Mouse (Mus musculus) layer of hippocampus, postnatal 36 days (tissue): ENCODE results near the gene Mapkapk3. TPM values are rescaled to one million over a fixed set of nuclear protein-coding genes. Genes with fewer than 3 reads are reported as not detected.
A peak's percentile ranks its signal among the peaks of the same experiment; 100 is the strongest.

Experiments used
- DNase-seq, 2 experiments: peaks; one replicate each; pipeline ENCODE4 v3.0.0; 2022
- total RNA-seq, 2 experiments: library from RNA; stranded (reverse); gene quantifications; 2 replicates each; pipeline ENCODE4 v1.2.3; 2021

Mapkapk3 gene
- total RNA-seq, 2 experiments from 2014 or later = 1.6 to 2.9 TPM

DNA sequence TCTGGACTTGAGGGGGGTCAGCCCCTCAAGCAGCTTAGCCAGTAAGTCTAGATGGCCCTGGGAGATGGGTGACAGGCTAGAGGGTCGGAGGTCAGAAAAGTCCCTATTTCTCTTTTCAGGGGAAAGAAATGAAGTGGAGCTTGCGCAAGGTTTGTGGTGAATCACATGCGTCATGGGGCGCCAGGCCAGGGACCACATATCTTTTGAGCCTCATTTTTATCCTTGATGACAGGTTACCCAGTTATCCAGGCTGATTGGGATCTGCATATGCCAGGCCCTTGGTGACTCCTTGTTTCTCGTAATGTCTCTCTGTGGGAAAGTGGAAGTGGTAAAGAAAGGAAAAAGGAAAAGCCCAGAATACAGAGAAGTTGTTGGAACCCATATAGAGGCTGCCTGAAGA, 25.8 kb downstream of the Mapkapk3 start:
- no peak for DNase-seq

DNA sequence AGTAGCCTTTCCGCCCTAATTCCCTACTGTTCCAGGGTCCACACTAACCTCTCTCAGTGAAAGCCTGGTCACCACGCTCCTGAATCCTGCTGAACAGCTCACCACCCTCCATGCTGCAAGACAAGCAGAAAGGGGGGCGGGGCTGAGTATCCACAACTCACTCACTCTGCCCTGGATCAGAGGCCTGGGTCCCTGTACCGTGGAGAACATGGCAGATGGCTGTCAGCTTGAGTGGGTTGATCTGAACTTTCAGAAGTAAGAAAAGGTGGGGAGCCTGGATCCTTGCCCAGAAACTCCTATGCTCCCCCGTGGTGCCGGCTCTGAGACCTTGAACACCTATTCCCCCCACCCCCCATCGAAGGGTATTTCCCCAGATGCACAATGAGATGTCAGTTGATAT, 27.3 kb downstream of the Mapkapk3 start:
- no peak for DNase-seq

DNA sequence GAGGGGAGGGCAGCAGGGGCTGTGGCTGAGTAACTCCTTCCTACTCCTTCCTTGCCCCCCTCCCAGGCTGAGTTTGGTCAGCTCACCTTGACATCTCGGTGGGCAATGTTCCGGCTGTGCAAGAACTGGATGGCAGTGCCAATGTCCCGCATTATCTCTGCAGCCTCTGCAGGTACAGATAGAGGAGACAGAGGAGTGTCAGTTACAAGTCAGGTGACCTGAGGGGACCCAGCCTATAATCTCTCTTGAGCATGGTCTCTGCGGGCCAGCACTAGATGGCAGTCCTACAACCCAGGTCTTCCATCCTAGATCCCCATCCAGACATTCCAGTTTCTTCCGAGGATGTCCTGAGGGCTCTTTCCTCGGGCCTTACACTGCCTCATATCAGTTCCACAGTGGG, 27.9 kb downstream of the Mapkapk3 start:
- no peak for DNase-seq

DNA sequence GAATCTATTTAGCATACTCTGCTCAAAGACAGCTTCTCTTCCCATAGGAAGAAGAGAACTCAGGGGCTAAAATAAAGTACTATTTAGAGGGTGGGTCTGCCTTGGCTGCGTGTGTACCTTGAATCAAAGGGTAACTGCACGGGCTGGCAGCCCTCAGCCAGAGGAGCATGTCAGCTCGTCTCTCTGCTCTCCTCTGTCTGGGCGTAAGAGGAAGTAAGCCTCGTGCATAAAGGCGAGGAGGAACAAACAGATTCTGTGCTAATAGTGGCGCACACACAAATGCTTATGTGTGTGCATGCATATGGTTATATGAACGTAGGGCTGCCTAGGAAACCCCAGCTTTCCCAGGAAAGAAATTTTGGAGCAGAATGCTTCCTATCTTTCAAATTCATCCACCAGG, 28.8 kb downstream of the Mapkapk3 start:
- no peak for DNase-seq

DNA sequence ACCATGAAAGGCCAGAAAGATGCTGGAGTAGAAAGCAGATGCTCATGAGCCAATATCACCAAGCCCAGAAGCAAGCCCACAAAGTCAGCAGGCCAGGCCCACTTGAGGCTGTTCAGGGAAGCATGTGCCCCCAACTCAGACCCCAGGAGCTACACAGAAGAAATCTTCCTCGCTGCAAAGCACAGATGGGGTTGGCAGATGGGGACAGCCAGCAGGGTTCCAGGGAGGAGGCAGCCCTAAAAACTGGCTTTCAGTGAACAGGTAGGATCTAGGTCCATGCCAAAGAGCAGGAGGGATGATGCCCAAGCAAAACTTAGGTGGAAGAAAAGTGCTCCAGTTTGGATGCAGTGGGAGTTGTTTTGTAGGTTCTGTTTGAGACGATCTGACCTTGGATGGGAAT, 29.2 kb downstream of the Mapkapk3 start:
- no peak for DNase-seq

DNA sequence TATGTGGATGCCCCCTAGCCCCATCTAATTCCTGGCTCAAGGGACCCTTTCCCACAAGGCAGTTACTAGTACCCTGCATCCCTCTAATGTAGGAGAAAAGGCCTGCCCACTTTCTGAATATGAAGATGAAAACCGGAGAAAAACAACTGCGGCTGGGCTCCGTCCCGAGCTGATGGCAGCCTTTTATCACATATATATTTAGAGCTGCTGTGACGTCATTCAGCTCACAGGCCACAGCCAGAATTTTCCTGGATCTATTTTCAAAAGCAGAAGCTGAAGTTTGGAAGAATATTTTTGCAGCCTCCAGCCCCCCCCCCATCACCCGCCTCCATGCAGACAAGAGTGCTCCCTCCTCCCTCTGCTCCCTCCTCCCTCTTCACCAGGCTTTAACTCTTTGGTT, 30.1 kb downstream of the Mapkapk3 start:
- no peak for DNase-seq

DNA sequence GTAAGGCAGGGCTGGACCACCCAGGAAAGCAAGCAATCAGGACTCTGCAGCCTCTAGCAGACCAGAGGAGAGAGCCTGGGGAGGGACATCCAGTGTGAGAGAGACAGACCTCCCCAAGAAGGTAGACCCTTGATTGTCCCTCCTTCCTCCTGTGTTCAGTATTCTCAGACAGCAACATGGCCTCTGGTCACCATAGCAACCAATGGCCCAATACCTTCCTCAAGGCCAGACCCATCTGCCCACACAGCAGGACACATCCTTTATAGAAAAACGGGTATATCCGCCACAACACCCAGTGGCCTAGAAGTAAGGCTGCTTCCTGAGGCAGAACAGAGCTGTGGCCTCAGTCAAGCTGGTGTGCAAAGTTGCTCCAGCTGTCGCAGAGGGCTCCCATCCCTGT, 34.1 kb downstream of the Mapkapk3 start:
- no peak for DNase-seq

DNA sequence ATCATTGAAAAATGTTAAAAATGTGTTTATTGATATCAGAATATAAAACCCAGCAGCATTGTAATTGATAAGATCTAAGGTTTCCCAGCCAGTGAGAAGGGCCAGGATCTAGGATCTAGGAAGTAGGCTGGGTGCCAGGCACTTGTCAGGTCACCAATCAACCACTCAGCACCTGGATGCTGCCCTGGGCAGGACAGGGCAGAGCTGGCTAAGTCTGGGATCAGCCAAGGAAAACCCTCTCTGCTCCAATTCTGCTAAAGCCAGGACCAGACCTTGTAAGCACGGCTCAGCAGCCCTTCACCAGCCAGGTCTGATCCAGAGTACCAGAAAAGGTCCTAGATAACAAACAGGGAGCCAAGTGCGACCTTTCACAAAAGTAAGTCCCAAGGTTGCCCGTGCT, 34.8 kb downstream of the Mapkapk3 start:
- DNase-seq = no peak

DNA sequence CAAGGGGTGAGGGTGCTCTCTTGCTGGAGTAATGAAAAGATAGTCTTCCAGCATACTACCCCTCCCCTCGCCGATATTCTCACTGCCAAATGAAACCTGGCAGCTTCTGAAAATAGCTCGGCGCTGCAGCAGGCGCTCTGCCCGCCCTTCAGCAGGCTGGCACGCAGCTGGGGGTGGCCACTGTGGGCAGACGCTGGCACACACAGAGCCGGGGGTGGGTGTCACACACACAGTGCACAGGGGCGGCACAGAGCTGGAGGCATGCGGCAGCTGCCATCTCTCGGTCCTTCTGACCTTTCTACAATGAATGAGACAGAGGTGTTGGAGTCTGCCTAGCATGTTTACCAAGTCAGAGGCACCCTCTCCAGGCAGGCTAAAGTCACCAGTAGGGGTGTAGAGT, 35.2 kb downstream of the Mapkapk3 start:
- peak; percentile 77 to 81 for DNase-seq

DNA sequence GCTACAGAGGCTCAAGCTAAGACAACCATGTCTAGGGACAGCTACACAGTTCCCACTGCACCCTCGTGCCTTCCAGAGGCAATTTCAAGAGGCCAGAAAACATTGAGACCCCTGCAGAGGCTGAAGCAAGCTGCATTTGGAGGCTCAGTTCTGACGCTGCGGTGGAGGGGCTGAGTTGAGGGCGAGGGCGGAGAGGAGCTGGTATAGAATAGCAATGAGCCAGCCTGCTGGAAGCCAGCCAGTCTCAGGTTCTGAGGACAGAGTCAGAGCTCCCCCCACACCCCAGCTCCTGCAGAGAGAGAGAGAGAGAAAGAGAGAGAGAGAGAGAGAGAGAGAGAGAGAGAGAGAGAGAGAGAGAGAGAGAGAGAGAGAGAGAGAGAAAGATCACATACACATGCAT, 37.5 kb downstream of the Mapkapk3 start:
- no peak for DNase-seq

DNA sequence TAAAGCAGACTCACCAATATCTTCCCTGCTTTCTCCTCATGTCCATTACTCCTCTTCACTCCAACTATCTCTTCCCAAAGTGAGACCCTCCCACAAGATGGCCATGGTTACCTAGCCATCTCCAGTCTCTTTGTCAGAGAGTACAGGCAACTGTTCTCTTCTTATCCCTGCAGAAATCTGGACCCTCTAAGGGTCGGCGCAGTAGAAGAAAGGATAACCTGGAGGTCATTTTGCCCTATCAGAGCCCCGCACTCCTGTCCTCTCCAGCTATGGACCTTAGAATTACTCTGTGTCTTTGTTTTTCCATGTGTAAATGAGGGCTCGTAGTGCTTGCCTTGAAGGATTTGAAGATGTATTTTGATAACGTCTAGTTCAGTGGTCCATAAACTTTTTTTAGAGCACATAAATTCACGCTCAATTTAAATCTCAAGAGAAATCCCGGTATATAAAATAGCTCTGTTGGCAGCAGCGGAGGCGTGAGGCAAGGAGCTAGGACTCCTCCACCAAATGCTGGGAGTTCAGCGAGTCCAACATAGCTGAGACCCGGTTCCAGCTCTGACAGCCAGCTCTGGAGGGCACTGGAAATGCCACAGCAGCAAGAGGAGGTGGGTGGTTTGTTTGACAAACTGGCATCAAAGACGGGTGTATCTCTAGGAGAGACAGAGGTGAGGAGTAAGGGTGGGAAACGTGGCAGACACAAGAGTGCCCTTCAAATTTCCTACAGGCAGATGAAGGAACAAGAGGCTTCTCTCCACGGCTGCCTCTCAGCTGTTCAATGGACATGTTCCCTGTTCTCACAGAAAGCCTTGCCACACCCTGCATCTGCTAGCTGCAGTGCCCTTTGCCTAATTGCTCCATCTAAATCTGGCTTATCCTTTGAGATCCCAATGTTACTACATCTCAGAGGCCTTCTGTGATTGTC, 39.0 kb downstream of the Mapkapk3 start:
- DNase-seq = no peak

DNA sequence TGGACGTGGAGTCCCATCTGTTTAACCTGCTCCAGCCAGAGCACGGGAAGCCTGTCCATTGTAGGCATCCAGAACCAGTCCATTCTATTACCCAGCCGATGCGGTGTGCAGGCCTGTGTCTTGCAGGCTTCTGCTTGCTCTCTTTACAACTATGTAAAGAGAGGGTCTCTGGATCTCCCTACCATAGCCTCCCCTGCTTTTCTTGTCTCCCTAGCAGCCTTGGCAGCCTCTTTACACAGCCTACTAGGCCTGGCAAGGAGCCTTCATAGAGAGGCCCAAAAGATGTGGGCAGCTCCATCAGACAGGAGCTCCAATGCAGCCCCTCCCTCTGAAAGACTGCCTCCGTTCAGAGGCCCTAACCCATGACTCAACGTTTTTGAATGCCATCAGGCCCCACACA, 40.5 kb downstream of the Mapkapk3 start:
- DNase-seq = no peak

DNA sequence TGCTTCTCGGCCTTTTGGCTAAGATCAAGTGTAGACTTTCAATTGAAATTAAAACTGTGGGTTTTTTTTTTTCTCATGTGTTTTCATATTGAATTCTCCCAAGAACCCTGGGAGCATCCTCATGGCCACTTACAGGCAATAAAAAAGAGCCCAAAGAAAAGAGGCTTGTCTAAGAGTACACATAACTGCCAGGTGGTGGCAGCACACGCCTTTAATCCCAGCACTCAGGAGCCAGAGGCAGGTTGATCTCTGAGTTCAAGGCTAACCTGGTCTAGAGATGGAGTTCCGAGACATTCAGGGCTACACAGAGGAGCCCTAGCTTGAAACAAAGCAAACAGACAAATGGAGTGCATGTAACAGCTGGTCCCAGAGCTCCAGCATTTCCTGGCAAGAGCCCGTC, 43.5 kb downstream of the Mapkapk3 start:
- DNase-seq = no peak

DNA sequence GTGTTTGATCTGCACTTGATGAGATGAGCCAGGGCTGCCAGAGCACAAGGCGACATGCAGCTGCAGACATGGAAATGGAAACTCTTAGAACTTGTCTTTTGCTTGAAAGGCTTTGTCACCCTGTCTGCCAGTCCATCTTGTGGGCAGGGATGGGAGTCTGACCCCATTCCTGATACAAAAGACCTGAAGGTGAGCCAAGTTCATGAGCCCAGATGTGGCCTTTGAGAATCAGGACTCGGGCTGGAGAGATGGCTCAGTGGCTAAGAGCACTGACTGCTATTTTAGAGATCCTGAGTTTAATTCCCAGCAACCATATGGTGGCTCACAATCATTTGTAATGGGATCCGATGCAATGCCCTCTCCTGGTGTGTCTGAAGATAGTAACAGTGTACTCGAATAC, 44.4 kb downstream of the Mapkapk3 start:
- no peak for DNase-seq

DNA sequence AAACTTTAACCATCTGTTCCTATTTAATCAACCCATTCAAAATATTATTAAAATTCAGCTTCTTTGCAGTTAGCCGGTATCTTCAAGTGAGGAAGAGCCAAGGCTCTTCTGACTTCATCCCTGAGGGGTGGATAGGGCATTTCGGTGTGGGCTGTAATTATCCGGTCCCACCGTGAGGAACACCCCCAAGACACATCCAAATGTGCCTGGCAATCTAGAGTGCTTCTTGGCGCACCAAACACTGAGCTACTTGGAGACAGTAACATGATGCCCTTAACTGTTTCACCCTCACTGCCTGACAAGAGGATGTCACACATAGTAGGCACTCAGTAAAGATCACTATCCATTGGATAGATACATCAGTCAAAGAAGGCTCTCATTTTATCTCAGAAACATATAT, 53.5 kb downstream of the Mapkapk3 start:
- no peak for DNase-seq

DNA sequence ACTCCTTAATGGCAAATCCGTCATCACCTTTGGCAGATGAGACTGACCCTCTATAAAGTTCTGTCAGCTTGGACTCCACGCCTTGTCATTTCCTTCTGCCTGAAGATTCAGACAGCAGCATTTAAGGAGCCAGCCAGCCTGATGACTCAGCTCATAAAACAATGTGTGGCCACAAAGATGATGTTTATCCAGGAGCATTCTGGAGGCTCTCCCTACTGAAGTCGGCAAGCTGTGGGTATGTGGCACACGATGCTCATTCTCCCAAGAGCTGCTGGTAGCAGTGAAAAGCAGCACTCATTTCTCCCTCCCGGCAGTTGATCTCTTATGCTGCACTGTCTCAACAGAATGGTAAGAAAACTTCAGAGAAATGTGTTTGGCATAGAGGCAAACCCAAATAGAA, 54.4 kb downstream of the Mapkapk3 start:
- no peak for DNase-seq

DNA sequence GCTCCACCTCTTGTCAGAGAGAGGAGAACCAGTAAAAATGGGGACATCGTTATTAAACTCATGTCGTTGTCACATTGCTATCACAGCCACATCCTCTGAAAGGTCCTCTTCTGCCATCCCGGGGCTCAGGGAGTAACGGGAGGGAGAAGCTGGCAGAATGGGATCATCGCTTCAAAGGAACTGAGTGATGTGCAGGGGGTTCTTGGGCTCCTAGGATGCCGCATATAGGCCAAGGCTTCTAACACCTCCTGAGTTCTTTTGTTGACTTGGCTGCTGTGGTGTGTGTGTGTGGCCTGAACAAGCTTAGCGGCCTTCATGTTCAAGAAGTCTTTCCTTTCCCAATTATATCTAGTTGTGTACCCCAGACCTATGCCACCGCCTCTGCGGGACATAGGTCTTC, 57.5 kb downstream of the Mapkapk3 start:
- no peak for DNase-seq

DNA sequence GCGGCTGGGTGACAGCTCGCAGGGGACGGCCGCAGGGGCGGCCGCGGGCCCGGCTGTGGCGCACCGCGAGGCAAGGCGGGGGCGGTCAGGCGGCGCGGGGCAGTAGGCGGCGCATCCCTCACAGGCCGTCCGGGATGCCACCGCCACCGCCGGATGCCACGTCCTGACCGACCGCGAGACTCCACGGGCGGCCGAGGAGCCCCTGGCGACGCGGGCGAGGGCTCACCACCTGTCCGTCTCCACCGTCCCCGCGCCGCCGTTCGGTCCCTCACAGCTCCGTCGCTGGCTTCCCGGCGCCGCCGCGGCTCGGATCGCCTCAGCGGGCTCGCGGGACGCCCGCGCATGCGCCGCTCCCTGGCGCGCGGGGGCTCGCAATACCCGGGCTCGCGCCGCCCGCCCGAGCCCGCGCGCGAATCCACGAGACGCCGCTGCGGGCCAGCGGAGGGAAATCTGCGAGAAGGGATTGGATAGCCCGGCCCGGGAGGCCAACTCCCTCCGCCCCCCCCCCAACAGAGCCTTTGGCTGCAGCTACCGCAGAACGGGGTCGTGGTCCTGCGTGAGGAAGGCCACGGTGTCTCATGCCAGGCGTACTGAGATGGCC, 58.0 kb downstream of the Mapkapk3 start, which contains the start of gene Dock3:
Gene Dock3 (minus strand): TSS at position 371 of the 601 bp plus-strand sequence.
- peak; percentile 78 to 82 for DNase-seq

DNA sequence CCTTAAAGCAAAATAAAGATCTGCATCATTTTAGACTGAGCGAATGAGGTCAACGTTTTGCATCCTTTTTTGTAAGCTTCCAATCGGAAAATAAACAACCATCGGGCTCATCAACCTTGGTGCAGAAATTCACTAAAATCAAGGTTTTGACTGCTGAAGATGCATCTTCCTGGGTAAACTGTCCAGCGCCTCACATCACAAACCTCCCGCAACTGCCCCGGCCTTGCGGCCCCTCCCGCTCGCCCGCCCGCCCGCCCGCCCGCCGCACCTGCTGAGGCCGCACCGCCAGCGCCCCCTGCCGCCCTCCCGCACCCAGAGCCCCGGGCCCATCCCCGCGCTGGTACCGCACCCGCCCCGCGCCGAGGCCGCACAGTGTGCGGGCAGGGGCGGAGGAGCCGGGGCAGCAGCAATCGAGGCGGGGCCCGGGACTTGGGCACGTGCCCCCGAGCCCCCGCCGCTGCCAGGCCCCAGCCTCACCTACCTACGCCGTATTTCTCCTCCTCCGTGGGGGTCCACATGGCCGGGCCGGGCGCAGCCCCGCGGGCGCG, 58.6 kb downstream of the Mapkapk3 start:
- DNase-seq = peak; percentile 54 to 72

DNA sequence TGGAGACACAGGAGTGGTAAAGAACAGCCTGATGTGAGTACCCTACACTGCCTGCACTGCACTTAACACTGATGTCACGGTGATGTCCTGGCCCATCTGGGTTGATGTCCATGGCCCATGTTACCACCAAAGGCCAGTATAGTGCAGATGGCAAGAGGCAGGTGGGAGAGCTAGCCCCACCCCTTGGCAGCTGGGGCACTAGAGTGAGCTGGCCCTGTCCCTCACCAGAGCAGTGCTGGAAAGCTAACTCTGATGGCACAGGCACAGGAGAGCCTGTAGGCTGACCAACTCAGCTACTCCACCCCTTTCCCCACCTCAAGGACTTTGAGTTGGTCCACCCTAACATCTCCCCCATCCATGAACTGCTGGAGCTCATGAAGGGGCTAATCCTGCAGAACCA, 65.1 kb downstream of the Mapkapk3 start:
- DNase-seq = no peak
